Mouse (Mus musculus) heart, embryonic 11.5 days (tissue): Measurements from ENCODE around the gene Gm21863. TPM values are rescaled to one million over a fixed set of nuclear protein-coding genes. Genes with fewer than 3 reads are reported as not detected.
"Not testable (repeated sequence)": the region's sequence is repeated elsewhere in the genome, so short reads cannot be mapped to it uniquely, and the experiment has no call there.

Experiments
- ATAC-seq: fragments of 200-750 bp; cut with Nextera tagmentation; replicated peaks from 2 replicates; pipeline ENCODE4 v1.8.0; 2017; ENCODE audit warnings: moderate library complexity; ENCODE audit not compliant: insufficient number of reproducible peaks, low FRiP score, low TSS enrichment
- H3K27ac ChIP-seq: fragments of 300-500 bp; sonication (generic); 2 replicates; pipeline ENCODE4 v1.5.1; 2014; ENCODE audit warnings: mild to moderate bottlenecking, low read depth, low read length
- H3K27me3 ChIP-seq: fragments of 300-500 bp; sonication (generic); 2 replicates; pipeline ENCODE4 v1.6.1; 2014; ENCODE audit warnings: mild to moderate bottlenecking, low read length, mixed read lengths; ENCODE audit not compliant: control insufficient read depth, insufficient read depth
- H3K36me3 ChIP-seq: fragments of 300-500 bp; sonication (generic); 2 replicates; pipeline ENCODE4 v1.6.1; 2014; ENCODE audit warnings: mild to moderate bottlenecking, low read length, moderate library complexity, mixed read lengths; ENCODE audit not compliant: control insufficient read depth, insufficient read depth
- H3K4me1 ChIP-seq: fragments of 300-500 bp; sonication (generic); 2 replicates; pipeline ENCODE4 v1.6.1; 2014; ENCODE audit warnings: low read length; ENCODE audit not compliant: control insufficient read depth, insufficient read depth
- H3K4me2 ChIP-seq: fragments of 300-500 bp; sonication (generic); 2 replicates; pipeline ENCODE4 v1.6.1; 2014; ENCODE audit warnings: mild to moderate bottlenecking, moderate library complexity
- H3K4me3 ChIP-seq: fragments of 300-500 bp; sonication (generic); 2 replicates; pipeline ENCODE4 v1.5.1; 2014; ENCODE audit warnings: low read depth, low read length
- H3K9ac ChIP-seq: fragments of 300-500 bp; sonication (generic); 2 replicates; pipeline ENCODE4 v1.6.1; 2014; ENCODE audit warnings: mild to moderate bottlenecking, low read depth, low read length, moderate library complexity
- H3K9me3 ChIP-seq: fragments of 300-500 bp; sonication (generic); replicated peaks from 2 replicates; pipeline ENCODE4 v1.6.1; 2016; ENCODE audit warnings: low read length; ENCODE audit not compliant: control insufficient read depth
- WGBS: fragments of 180-500 bp; shearing (Covaris S2); extraction: QIAGEN DNeasy Blood & Tissue Kit; methylation state at CpG from one replicate; pipeline ENCODE4 v1.1.7; 2014; ENCODE audit not compliant: insufficient replicate concordance; 5-methylcytosine and 5-hydroxymethylcytosine counted together
- polyA plus RNA-seq: library from polyadenylated mRNA; unstranded; fragments of >200 nt; fragmentation: Nextera tagmentation; extraction: Ambion mirVana; gene quantifications from 2 replicates; pipeline ENCODE4 v1.2.1, GENCODE M21; 2014

The Gm21863 gene
- not detected in 2 replicates for polyA plus RNA-seq

DNA sequence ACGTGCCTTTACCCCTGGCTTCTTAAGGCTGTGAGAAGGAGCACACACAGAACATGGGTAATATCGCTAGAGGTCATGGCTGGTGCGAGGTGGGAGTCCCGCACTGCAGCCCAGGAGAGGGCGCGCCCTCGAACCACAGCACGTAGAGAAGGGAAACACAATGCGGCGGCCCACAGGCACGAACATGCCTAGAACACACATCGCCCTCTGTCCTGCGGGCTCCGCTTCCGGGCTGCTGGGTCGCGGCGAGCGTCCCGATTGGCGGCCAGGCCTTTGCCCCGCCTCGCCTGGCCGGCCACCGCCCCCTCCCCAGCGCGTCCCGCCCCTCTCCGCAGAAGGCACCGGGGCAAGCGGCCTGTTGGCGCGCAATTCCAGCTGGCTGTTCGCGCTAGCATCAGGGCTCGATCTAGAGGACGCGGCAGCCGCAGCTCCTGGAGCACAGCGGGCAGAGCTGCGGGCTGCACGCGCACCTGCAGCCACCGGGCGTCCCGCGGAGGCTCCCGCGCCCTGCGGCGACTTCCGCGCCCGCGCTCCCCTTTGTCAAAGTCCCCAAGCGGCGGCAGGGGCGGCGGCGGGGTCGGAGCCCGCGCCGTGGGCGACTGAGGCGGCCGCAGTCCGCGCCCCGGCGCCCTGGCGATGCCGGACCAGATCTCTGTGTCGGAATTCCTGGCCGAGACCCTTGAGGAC lies at the start of gene Gm21863:
TSS of gene Gm21863 (plus strand) at position 637 of the 687 bp plus-strand sequence.
- H3K4me3 ChIP-seq, result not testable (repeated sequence)

GRCm38 (mm10) chr12:19928049-19928448 lies 26.3 kb upstream of the Gm21863 start:
- not testable (repeated sequence) for H3K36me3 ChIP-seq, H3K27me3 ChIP-seq, H3K4me1 ChIP-seq, H3K4me2 ChIP-seq, H3K9ac ChIP-seq, H3K9me3 ChIP-seq, ATAC-seq, H3K27ac ChIP-seq, H3K4me3 ChIP-seq
- WGBS, result 30% methylated on average over 4 of the region's 4 CpGs

More for the DNA sequence above, at the start of gene Gm21863:
- not testable (repeated sequence) for H3K4me2 ChIP-seq, H3K4me1 ChIP-seq, H3K9me3 ChIP-seq, H3K36me3 ChIP-seq, H3K27ac ChIP-seq, ATAC-seq, H3K9ac ChIP-seq, H3K27me3 ChIP-seq
- 11% methylated on average over 52 of the region's 75 CpGs for WGBS
